Mouse (Mus musculus): ENCODE results near the gene Kcnj14. TPM values are rescaled to one million over a fixed set of nuclear protein-coding genes. Genes with fewer than 3 reads are reported as not detected.

The Kcnj14 gene
- total RNA-seq, 4 experiments from 2014 or later, result 0.17 to 0.65 (median 0.36) TPM

DNA sequence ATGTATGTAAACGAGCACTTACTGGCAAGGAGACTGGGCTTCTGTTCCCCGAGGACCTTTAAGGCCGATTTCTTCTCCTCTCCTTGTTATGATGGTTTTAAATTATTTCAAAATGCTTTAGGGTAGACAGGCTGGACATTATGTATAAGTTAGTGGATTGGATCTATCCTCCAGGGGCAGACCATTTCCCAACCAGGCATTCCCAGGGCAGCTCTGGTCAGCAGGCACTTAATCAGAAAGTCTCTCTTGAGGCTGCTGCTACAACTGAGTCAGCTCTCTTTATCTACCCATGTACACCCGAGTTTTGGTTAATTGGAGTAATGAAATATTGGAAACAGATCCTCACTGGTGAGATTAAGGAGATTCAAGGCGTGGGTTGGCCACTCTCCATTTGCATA, 6.5 kb upstream of the Kcnj14 start:
- no peak for DNase-seq

DNA sequence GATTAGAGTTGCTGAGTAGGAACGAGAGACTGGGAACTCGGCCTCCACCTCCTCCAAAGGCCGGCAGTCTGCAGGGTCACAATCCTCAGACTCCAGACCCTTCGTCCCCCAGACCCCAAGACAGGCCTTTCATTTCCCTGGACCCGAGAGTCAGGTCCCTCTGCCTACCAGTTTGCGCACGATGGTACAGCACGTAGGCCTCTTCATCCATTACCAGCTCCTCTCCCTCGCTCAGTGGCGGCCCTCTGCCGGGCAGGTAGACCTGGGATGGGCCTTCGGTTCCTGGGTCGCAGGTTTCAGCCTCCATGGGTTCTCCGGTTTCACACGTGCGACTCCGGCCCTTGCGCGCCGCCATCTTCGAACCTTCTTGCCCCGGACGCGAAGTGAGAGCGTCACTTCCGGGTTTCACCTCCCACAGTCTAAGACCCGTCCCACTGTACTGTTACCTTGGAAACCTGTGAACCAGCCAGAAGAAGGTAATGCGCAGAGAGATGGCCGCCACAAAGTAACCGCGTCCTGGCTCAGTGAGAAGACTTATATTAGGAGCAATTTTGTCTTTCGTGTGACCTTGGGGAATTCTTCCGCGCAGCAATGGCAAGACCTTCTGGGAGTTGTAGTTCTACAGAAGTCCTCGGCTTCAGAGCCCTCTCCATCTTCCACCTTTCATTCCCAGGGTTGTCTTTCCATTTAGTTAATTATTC, 6.0 kb upstream of the Kcnj14 start, which contains the start of gene Grwd1:
TSS of gene Grwd1 (minus strand) at position 518 of the 701 bp plus-strand sequence.
- peak; percentile 81 for DNase-seq

DNA sequence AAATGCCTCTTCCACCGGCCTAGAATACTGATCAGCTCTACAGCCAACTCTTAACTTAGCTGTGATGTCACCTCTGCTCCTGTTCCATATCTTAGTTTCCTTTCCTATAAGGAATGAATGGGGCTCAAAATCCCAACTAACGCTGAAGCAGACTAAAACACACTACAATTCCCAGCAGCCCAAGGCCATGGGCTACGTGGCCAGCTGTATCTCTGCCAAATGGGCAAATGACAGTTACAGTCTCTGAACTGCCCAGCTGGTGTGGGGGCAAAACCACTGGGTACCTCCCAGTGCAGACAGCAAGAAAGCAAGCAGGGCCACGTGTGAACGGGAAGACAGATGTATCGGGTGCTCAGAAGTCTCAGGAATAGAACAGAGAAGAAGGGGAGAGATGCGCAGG, 2.0 kb upstream of the Kcnj14 start:
- DNase-seq, result no peak

DNA sequence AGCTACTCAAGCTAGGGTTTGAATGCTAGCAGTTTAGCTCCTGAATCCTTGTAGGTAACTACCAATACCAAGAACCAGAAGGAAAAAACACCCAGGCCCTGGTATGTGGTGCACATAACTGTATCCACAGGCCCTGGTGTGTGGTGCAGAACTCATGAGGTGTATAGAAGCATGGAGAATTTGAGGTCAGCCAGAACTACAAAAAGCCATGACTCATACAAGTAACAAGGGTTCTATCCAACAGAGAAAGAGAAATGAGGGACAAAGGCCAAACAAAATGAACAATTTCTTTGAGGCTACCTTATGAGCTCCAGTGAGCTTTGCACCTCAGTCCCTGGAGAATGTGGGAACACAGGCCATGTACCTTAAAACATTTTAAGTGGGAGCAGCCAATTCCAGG, 3.7 kb downstream of the Kcnj14 start:
- no peak for DNase-seq

DNA sequence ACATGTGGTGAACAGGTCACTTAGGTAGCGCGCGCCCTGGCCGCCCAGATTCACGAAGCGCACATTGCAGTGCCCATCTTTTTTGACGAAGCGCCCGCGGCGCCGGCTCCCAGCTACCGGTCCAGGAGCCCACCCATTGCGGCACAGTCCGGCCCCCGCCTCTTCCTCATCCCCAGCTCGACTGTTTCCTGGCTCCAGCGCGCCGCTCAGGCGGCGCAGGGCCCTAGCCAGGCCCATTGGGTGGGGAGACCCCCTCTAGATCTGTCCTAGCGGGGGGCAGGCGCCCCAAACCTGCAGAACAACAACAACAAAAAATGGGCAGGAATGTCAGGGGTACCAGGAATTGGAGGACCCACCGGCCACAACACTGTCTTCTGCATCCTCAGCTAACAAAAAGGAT, 4.7 kb downstream of the Kcnj14 start:
- no peak for DNase-seq

DNA sequence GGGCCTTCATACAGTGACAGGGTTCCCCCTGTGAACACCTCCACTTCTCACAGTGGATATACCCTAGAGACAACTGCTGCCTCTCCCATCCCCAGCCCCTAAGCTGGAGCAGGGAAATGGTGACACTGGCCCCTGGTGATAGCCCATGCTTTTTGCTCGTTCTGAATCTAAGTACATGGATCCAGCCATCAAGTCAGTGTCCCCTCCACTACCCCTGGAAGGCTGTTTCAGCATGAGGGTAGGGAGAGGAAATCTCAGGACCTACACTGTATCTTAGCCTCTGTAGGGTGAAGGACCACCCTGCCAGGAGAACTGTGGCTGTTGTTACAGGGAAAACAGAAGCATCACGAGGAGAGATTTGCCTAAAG, 8.6 kb downstream of the Kcnj14 start:
- DNase-seq, result no peak

DNA sequence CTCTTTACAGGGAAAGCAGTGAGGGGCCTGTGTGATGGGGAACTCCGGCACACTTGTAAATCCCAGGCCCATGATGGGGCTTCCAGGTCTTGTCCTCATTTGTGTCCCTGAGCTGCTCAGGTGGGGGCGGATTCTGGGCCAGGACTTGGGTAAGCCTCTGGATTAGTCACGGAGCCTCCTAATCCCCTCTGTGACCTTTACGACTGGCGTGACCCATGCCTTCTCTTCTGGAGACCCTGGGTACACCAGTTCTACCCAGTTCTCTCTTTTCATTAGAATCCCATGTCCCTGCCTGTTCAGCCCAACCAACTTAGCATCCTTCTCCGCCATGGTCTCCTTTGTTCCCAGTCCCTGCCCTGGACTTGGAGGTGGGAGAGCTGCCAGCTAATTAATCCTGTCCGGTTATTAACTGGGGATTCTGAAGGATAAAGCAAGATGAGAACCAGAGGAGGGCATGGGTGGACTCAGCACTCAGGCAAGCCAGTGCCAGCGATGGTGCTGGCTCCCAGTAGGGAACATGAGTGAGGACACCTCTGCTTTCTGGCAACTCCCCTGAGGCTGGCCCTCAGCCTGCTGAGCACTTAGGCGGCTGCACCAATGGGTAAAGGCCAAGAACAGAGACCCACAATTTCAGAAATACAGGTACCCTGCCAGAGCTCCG, 9.1 kb downstream of the Kcnj14 start:
- no peak for DNase-seq

DNA sequence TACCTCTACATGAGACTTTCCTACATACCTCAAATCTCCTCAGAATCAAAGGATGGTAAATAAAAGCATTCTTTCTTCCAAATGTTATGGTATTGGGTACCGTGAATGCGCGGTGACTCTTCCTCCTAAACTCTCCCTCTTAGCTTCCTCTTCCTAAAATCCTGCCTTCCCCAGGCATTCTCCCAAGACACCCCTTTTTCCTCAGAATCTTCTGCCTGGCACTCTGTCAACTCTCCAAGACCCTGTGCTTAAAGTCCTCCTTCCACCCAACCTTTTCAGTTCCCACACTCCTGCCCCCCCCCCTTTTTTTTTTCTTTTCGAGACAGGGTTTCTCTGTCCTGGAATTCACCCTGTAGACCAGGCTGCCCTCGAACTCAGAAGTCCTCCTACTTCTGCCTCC, 9.7 kb downstream of the Kcnj14 start:
- DNase-seq, result no peak

DNA sequence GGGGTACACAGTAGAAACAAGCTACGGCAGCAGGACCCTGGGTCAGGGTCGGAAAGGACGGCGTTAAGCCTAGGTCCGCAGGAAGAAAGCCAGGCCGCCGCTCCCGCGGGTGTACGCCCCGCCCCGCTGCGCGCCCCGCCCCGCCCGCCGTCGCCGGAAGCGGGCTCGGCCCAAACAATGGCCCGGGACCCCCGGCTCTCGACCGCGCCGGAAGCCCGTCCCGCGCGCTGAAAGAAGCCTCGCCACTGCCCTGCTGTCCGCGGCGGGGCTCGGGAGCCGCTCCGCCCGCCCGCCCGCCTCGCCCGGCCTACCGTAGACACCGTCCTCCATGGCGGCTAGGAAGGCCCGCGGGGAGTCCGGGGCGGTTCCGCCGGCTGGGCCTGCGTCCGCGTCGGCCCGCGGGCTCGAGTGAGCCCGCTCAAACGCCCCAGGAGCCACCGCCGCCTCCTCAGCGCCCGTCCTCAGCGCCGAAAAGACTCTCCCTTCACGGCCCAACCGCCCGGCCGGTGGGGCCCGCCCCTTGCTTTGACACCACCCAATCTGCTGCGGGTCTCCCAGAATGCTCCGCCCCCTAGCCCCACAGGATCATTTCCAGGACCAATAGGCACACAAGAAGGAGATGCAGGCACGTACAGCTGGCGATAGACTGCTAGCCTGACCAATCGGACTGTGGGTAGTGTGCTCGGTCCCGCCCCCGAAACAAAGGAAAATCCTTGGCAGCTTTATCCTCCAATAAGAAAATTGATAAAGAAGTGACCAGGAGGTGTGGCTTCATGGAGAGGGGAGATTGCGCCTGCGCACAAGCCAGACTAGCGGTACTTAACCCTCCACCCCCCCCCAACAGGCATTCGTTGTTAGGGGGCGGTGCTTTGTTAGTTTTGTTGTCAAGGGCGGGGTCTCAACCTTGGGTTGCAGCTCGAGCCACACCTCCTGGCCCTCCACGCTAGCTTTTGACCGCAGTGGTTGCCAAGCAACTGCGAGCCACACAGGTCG, 10.5 kb downstream of the Kcnj14 start, which contains the start of gene Cyth2:
TSS of gene Cyth2 (minus strand) at position 795 of the 993 bp plus-strand sequence.
- peak; percentile 99 for DNase-seq

DNA sequence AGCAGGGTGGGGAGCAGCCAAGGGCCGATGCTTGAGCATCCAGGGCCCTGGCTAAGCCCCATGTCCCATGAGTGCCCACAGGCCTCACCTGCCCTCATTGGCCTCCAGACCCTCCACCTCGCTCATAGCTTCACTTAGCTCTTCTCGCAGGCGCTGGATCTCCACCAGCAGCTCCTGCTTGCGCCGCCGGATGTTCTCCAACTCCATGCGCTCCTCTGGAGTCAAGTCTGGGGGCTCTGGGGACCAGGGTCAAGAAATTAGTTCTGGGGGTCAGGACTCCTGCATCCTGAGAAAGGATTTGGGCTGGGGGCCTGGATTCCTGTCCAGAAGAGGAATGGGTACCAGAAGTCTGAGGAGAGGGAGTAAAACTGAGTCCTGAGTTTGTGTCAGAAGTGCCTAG, 11.7 kb downstream of the Kcnj14 start:
- DNase-seq, result no peak

DNA sequence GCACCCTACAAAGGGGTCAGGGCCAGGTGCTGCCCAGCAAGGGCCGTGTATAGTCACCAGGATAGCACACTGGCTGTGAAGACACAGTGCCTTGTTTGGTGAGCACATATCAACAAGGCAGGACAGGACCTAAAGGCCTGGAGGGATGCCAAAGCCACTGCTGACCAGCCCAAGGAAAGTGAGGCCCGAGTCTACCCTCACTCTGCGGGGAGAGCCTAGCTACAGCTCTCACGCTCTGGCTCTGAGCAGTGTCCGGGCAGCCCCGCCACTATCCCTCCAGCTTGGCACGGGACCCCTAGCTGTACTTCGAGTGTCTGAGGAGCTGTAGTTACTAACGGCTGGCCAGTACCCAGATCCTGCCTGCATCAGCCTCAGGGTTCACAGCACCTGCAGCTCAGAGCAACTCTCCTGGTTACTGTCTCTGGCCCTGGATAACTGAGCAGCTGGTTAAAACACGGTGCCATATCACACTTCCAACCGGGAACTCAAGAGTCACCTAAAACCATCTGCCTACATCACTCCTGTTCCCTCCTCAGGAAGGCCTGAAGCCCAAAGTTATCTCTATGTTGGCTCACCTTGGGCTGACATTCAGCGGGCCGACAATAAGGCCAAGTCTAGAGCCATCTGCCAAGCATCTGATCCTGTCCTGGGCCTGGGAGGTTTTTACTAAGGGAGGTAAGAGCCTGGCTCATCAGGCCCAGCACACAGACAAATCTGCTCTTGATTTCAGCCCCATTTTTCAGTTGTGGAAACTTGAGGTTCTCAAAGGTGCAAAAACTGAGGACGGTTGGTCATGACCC, 15.1 kb downstream of the Kcnj14 start:
- no peak for DNase-seq

DNA sequence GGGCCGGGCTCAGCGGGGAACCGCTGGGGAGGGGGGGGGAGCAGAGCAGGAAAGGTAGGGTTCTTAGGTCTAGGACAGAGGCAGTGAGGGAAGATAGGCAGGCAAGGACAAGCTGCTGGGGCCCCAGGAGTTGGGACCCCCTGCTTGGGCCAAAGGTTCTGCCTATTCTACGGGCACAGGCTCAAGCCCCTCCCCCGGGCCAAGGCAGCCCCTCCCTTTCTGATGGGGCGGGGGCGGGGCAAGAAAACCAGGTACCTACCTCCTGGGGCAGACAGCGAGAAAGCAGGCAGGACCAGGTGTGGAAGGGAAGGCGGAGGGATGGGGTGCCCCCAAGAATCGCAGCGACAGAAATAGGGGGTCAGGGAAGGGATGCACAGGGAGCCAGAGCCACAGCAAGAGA, 16.1 kb downstream of the Kcnj14 start:
- no peak for DNase-seq

DNA sequence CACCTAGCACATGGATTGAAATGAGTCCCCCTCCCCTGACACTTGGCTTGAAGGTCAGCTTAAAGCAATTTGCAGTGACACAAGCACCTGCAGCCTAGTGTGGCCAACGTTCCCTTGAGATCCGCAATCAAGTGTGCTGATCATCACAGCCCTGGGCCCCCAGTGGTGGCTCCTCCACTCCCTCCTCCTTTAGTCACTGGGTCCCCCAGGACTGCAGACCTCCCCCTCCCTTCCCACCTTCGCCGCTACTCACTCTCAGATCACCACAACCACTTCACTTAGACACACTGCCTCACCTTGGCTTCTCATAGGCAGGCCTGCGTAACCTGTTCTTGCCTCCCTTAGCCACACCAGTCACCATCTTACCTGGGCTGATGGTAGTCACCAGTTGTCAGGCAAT, 18.6 kb downstream of the Kcnj14 start:
- DNase-seq, result no peak

DNA sequence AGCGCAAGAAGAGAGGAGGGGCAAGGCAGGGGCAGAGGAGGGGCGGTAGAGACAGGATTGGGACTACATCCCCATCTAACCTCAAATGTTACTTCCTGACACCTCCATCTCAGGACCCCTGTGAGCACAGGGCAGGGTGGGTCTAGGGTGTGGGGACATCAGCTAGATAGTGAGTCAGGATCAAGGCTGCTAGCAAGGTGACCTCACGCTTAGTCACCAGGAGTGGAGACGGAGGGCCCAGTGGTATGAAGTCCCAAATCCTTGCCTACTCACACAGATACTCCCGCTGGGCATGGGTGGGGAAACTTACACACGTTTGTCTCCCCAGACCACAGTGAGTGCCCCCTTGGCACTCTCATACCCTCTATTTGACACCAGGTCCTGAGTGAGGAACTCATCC, 22.0 kb downstream of the Kcnj14 start:
- no peak for DNase-seq

DNA sequence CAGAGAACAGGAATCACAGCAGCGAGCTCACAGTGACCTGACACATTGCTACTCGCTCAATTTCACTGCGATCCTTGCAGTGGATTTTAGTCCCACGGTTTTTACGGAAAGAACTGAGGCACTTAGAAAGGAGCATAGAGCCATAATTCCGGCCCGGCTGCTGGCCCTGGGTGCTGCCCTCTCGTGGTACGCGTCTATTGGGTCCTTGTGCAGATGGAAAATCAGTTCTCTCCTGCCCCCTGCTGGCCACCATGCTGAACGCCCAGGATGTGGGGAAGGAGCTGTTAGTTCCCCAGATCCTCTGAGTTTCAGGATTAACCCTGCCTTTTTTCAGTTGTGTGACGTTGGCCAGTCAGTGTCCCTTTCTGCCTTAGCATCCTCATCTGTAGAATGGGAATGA, 23.2 kb downstream of the Kcnj14 start:
- DNase-seq, result peak; percentile 83

DNA sequence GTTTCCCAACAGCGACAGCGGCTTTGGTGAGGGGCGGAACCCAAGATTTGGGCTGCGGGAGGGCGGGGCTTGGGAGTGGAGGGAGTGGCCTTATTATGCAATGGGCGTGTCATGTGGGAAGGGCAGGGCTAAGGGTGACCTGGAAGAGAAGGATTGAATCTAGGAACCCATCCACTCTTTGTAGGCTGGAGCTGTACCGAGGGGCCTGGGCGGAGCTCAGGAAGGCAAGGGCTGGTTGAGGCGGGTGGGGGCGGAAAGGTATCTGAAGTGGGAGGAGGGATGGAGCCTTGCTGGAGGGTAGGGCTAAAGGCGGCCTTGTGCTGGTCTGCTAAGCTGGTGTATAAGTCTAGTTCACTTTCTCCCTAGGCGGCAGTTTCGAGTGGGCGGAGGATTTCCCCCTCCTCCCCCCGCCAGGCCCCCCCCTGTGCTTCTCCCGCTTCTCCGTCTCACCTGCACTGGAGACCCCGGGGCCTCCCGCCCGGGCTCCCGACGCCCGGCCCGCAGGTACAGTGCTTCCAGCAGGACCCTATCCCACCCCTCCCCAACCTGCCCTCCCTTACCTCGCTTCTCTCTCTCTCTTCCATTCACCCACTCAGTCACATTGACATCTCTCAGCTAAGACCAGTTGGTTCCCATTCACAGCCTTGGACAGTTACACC, 23.9 kb downstream of the Kcnj14 start:
- DNase-seq, result no peak

DNA sequence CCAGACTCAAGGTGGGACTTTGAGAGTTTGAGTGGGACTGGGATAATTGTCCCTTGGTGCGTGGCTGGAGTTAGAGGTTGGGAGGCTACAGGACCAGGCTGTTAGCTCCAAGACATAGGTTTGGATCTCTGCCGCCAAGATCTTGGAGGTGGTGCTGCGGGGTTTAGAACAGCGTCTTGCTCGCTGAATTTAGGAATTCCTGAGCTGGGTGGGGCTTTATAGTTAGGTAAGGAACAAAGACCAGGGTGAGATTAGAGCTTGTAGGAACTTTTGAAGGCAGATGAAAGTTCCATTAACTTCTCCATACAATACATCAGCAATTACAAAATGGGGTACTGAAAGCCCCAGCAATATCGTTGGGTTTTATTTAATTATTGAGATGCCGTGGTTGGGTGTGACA, 24.6 kb downstream of the Kcnj14 start:
- DNase-seq, result no peak

DNA sequence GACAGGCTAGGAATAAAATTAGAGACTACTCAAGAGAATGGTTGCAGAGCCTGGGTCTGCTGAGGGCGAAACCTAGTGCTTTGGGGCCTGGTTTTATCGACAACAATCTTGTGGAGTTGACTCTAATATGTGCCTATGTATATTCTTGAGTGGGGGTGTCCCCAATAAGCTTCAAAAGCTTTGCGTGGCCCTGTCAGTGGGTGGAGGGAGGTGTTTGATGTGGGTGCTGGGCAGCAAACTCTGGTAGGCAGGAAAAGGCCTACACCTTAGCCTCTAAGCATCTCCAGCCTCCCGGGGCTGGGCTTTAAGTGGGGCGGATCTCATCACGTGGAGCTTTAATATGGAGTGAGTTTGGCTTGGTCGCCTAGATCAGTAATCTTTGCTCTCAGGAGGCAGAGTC, 25.7 kb downstream of the Kcnj14 start:
- DNase-seq, result no peak

DNA sequence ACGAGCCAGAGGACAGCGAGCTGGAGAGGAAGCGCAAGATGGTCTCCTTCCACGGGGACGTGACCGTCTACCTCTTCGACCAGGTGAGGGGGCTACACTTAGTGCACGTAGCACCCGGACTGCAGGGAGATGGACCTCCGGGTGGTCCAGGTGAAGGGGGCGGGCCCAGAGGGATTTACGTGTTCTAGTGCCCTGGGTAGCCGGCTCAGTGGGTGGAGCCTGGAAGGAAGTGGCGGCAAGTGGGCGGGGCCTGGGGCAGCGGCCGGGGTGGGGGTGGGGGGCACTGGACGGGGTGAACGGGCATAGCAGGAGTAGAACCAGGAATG, 26.1 kb downstream of the Kcnj14 start:
- DNase-seq, result no peak

DNA sequence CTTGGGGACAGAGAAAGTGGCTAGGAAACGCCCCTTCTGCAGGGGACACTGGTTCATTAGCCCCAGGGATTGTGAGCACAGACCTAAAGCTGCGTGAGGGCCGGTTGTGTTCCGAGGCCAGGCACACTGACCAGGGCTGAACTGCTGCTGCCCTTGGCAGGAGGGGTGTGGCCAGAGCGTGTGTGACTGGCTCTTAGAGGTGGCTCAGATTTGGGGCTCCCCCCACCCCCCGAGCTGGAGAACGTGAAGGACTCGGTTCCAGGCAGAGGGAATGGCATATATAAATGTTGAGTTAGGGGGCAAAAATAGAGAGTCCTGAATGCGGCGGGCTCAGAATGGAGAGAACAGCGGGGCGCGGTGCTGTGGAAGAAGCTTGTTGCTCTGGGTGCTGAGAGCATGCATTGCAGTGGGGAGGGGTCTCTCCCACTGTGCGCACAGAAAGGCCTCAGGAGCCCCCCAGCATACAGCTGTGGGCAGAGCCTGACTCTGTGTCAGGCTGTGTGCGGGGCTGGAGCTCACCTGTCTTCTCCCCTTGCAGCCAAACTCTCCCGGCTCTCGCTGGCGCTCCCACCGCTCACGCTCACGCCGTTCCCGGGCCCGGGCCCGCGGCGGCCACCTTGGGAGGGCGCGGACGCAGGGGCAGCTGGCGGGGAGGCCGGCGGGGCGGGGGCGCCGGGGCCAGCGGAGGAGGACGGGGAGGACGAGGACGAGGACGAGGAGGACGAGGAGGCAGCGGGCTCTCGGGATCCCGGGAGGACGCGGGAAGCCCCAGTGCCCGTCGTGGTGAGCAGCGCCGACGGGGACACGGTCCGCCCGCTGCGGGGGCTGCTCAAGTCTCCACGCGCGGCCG, 26.7 kb downstream of the Kcnj14 start:
- no peak for DNase-seq

DNA sequence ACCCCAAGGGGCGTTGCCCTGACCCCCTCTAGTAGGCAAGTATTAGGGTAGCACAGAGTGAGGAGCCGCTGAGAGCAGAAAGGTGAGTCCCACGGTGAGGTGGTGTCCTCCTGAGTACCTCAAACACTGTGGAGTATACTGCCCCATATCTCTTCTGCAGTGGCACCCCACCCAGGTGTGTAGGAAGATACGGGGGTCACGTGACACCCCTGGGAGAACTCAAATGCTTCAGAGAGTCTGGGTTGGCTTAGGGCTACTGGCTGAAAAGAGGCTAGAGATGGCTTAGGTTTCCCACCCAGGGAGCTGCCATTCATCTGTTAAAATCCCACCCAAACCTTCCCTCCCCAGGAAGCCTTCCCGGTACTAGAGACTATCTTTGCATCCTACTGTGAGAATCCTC, 27.6 kb downstream of the Kcnj14 start:
- no peak for DNase-seq
